Mouse (Mus musculus) forebrain, embryonic 14.5 days (tissue): ENCODE data around the gene Scaf1. TPM values are rescaled to one million over a fixed set of nuclear protein-coding genes. Genes with fewer than 3 reads are reported as not detected.
A peak's percentile ranks its signal among the peaks of the same experiment; 100 is the strongest.

Source experiments
- ATAC-seq: fragments of 200-750 bp; cut with Nextera tagmentation; 2 replicates; pipeline ENCODE4 v1.8.0; 2017; ENCODE audit warnings: mild to moderate bottlenecking, moderate library complexity
- DNase-seq: peaks from one replicate; pipeline ENCODE4 v3.0.0-alpha.2; 2015; ENCODE audit warnings: low spot score
- H3K27ac ChIP-seq: fragments of 300-500 bp; sonication (generic); 2 replicates; pipeline ENCODE4 v1.5.1; 2014; ENCODE audit warnings: low read depth, mild to moderate bottlenecking, control low read depth, low read length, moderate library complexity
- H3K27me3 ChIP-seq: fragments of 300-500 bp; sonication (generic); replicated peaks from 2 replicates; pipeline ENCODE4 v1.6.1; 2014; ENCODE audit warnings: low read length, control low read depth, mixed read lengths; ENCODE audit not compliant: control insufficient read depth, insufficient read depth
- H3K36me3 ChIP-seq: fragments of 300-500 bp; sonication (generic); 2 replicates; pipeline ENCODE4 v1.6.1; 2014; ENCODE audit warnings: low read length, control low read depth; ENCODE audit not compliant: control insufficient read depth, insufficient read depth
- H3K4me1 ChIP-seq: fragments of 300-500 bp; sonication (generic); 2 replicates; pipeline ENCODE4 v1.6.1; 2014; ENCODE audit warnings: antibody characterized with exemption, low read length, control low read depth; ENCODE audit not compliant: control insufficient read depth, insufficient read depth
- H3K4me2 ChIP-seq: fragments of 300-500 bp; sonication (generic); 2 replicates; pipeline ENCODE4 v1.6.1; 2014; ENCODE audit warnings: mild to moderate bottlenecking, control low read depth, low read length
- H3K4me3 ChIP-seq: fragments of 300-500 bp; sonication (generic); 2 replicates; pipeline ENCODE4 v1.5.1; 2014; ENCODE audit warnings: low read depth, low read length, control low read depth
- H3K9ac ChIP-seq: fragments of 300-500 bp; sonication (generic); 2 replicates; pipeline ENCODE4 v1.6.1; 2014; ENCODE audit warnings: mild to moderate bottlenecking, low read length, control low read depth, moderate library complexity
- H3K9me3 ChIP-seq: fragments of 300-500 bp; sonication (generic); replicated peaks from 2 replicates; pipeline ENCODE4 v1.6.1; 2016; ENCODE audit warnings: low read length, control low read depth, mixed read lengths; ENCODE audit not compliant: control insufficient read depth
- WGBS: fragments of 180-500 bp; shearing (Covaris S2); extraction: QIAGEN DNeasy Blood & Tissue Kit; methylation state at CpG from one replicate; pipeline ENCODE4 v1.1.7; 2014; 5-methylcytosine and 5-hydroxymethylcytosine counted together
- polyA plus RNA-seq: library from polyadenylated mRNA; unstranded; fragments of >200 nt; fragmentation: Nextera tagmentation; extraction: Ambion mirVana; gene quantifications from 2 replicates; pipeline ENCODE4 v1.2.1, GENCODE M21; 2014

The Scaf1 gene
- polyA plus RNA-seq = 40.5 and 47.8 TPM in 2 replicates

DNA sequence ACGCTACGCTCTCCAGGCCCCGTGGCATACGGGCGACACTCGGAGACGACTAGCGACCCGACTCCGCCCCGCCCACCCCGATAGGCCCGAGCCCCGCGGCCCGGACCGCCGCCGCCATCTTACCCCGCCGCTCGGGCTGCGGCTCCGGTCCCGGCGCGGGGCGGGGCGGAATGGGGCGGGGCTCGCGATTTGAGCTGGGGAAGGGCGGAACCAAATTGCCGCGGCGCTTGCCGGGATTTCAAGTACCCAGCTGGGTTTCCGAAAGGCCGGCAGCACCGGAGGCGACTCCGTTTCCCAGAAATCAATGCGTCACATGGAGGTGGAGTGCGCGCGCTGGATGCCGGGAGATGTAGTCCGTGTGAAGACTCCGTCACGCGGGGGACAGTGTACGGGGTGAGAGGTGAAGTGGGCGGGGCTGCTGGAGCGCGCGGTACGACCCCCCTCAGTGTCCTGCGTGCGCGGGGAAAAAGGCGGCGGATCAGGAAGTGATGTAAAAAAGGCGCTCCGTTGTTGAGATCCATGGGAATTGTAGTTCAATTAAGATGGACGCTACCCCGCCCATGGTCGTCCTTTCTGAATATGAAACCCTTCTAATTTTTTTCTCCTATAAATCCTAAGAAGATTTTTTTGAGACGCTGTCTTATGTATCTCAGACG lies at the start of gene Scaf1:
TSS of gene Scaf1 (minus strand) at position 407 of the 656 bp plus-strand sequence.
- 1% methylated on average over 63 of the region's 69 CpGs for WGBS
- H3K4me3 ChIP-seq = peak within 1 kb of the TSS; percentile 95
- peaks cover 29% of the 10 kb centered on the region for H3K36me3 ChIP-seq
- no peaks in the 10 kb centered on the region for H3K9me3 ChIP-seq
- H3K27me3 ChIP-seq = no peaks in the 10 kb centered on the region
- peak within 1 kb of the TSS; percentile 76 for H3K4me2 ChIP-seq
- H3K9ac ChIP-seq = peak within 1 kb of the TSS; percentile 92
- peaks cover 14% of the 10 kb centered on the region for H3K4me1 ChIP-seq
- DNase-seq (peak; percentile 100), ATAC-seq (peak; percentile 94)
- H3K27ac ChIP-seq = peak within 1 kb of the TSS; percentile 85

DNA sequence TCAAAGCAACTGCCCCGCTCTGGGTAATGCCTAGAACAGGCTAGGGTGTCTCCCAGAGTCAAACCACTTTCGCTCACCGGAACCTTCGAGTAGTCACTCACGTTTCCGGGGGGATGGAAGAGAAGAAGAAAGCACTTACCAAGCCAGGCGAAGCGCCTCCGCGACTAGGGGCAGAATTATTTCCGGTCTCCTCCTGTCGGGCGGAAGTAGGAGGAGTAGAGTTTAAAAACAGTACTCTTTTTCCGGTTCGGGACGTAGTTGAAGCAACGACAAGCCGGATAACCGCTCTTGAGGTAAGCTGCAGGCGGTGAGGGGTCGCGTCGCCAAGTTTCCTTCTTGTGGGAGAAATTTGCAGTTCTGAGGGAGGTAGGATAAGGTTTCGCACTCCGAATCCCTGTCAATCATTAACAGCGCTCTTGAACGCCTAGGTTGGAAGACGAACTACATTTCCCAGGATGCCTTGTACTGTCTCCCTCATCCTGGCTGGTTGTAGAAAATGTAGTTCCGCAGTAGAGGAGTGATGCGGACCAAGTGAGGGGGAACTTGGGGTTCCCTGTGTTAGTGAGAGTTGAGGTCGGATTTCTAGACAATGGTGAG lies 46.2 kb upstream of the Scaf1 start, which contains the start of the genes Nosip and Prrg2:
TSS of gene Nosip (plus strand) at position 191 of the 597 bp plus-strand sequence.
TSS of gene Prrg2 (minus strand) at position 439 of the 597 bp plus-strand sequence.
- ATAC-seq (peak; percentile 93), DNase-seq (peak; percentile 99)
- peak within 1 kb of the TSS; percentile 76 for H3K27ac ChIP-seq
- H3K9me3 ChIP-seq = no peaks in the 10 kb centered on the region
- peak within 1 kb of the TSS; percentile 61 for H3K4me2 ChIP-seq
- H3K4me3 ChIP-seq = peak within 1 kb of the TSS; percentile 49
- peaks cover 11% of the 10 kb centered on the region for H3K4me1 ChIP-seq
- H3K9ac ChIP-seq = peak within 1 kb of the TSS; percentile 60
- WGBS = under 1% methylated on average over 31 of the region's 31 CpGs
- no peaks in the 10 kb centered on the region for H3K27me3 ChIP-seq
- no peaks in the 10 kb centered on the region for H3K36me3 ChIP-seq

- peak overlapping the region; percentile 49 for H3K4me3 ChIP-seq
- no peak overlapping the region for H3K27ac ChIP-seq
- ATAC-seq = no peak
- H3K27me3 ChIP-seq = no peaks in the 10 kb centered on the region
- no peaks in the 10 kb centered on the region for H3K36me3 ChIP-seq
- no peaks in the 10 kb centered on the region for H3K9me3 ChIP-seq
- no peak for DNase-seq
- H3K4me1 ChIP-seq = peaks cover 11% of the 10 kb centered on the region
- WGBS = 17% methylated on average over 11 of the region's 11 CpGs
- H3K4me2 ChIP-seq = peak overlapping the region; percentile 61
- peak overlapping the region; percentile 6; the same call in 1 of the 2 replicates for H3K9ac ChIP-seq
These were observed 45.4 kb upstream of the Scaf1 start for GRCm38 (mm10) chr7:45061532-45062075.

DNA sequence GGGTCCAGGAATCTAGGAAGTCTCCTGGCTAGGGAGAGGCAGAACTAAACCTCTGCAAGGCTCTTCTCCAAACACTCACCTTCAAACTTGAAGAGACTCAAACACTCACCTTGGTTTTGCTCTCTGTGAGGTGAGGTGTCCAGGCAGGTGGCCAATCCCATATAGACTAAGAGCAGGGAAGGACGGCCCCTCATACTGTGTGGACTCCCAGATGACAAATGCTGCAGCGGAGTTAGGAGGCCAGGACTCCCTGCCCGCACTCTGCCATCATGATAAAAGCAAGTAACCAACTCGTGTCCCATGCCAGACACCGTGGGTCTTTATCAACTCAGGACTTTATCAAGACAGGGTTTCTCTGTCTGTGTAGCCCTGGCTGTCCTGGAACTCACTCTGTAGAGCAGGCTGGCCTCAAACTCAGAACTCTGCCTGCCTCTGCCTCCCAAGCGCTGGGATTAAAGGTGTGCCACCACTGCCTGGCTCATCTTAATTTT lies 44.5 kb upstream of the Scaf1 start:
- ATAC-seq (no peak), DNase-seq (no peak)
- H3K9me3 ChIP-seq = no peaks in the 10 kb centered on the region
- H3K4me3 ChIP-seq = no peak overlapping the region
- H3K36me3 ChIP-seq = no peaks in the 10 kb centered on the region
- WGBS = 87% methylated on average over 6 of the region's 6 CpGs
- no peaks in the 10 kb centered on the region for H3K27me3 ChIP-seq
- no peak overlapping the region for H3K27ac ChIP-seq
- H3K4me2 ChIP-seq = no peak overlapping the region
- peaks cover 11% of the 10 kb centered on the region for H3K4me1 ChIP-seq
- H3K9ac ChIP-seq = no peak overlapping the region

DNA sequence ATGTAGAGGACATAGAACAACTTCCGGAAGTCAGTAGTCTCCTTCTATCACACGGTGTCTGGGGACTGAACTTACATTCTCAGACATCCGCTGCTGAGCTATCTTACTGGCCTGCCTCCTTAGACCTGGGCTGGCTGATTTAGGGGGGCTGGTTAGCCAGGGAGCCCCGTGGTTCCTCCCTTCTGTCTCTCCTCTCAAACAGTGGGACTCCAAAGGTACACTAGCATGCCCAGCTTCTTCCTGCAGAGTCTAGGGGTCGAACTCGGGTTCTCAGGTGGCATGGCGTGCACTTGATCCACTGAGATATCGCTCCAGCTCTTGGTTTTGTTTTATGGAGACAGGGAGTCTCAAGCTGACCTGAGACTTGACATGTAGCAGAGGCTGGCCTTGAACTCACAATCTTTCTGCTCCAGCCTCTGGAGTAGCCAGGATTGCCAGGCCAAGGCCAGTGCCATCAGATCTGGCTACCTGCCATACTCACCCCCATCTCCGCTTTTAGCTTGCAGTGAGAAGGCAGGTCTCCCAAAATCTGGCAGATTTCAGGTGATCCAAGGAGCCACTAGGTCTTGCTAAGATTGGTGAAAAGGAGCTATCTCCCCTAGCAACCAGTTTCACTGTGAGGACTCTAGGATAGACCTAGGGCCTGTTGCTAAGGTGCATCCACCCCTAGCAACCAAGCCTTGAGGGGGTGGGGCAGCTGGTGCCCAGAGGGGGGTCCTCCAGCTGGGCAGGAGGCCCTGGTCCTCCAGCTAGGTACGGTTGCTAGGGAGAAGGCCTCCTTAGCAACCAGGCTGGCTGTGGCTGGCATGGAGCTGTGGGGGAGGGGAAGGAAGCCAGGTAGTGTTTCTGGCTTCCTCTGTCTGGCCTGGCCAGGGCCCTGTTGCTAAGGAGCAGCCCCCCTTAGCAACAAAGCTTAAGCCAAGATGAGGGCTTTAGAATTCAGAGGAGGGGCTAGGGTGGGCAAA lies 42.7 kb upstream of the Scaf1 start:
- no peak overlapping the region for H3K9ac ChIP-seq
- no peaks in the 10 kb centered on the region for H3K36me3 ChIP-seq
- H3K4me1 ChIP-seq = peaks cover 11% of the 10 kb centered on the region
- 0 out of 2 replicates have a peak overlapping the region, but pooled peaks have one; percentile 1 for H3K4me2 ChIP-seq
- H3K4me3 ChIP-seq = no peak overlapping the region
- 79% methylated on average over 10 of the region's 10 CpGs for WGBS
- H3K9me3 ChIP-seq = no peaks in the 10 kb centered on the region
- DNase-seq = peak; percentile 46
- ATAC-seq = no peak
- H3K27ac ChIP-seq = peak overlapping the region; percentile 71
- H3K27me3 ChIP-seq = no peaks in the 10 kb centered on the region

- Histone ChIP-seq H3K4me3 (no peak overlapping the region), H3K9ac (no peak overlapping the region), H3K4me1 (peaks cover 11% of the 10 kb centered on the region), H3K9me3 (no peaks in the 10 kb centered on the region), H3K27ac (no peak overlapping the region), H3K27me3 (no peaks in the 10 kb centered on the region), H3K36me3 (no peaks in the 10 kb centered on the region), H3K4me2 (no peak overlapping the region)
- ATAC-seq = no peak
- DNase-seq = no peak
These were observed 40.8 kb upstream of the Scaf1 start for GRCm38 (mm10) chr7:45056972-45057348.

DNA sequence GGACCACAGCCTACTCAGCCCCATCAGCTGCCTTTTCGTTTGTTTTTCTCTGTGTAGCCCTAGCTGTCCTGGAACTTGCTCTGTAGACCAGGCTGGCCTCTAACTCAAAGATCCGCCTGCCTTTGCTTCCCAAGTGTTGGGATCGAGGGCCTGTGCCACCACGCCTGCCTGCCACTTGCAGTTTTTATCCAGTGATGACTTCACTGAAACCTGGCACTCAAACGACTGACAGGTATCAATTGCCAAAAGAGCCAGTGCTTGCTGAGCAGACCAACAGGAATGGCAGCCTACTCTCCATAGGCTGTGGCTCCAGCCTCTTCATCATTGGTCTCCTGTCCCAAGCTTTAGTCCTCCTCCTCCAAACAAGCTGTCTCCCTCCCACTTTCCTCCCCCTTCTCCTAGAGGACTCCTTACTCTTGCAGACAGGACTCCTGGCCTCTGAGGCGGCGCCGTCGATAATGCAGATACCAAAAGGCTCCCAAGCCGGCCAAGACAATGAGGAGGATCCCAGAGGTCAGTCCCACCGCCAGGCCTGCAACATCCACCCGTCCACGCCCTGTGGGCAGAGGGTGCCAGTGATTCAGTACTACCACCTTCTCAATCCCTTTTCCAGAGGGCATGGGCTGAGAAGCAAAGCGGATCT lies 40.3 kb upstream of the Scaf1 start:
- no peak overlapping the region for H3K4me3 ChIP-seq
- no peak for DNase-seq
- no peaks in the 10 kb centered on the region for H3K36me3 ChIP-seq
- 66% methylated on average over 14 of the region's 14 CpGs for WGBS
- ATAC-seq = no peak
- H3K4me2 ChIP-seq = no peak overlapping the region
- no peak overlapping the region for H3K9ac ChIP-seq
- peaks cover 10% of the 10 kb centered on the region for H3K4me1 ChIP-seq
- H3K9me3 ChIP-seq = no peaks in the 10 kb centered on the region
- no peaks in the 10 kb centered on the region for H3K27me3 ChIP-seq
- H3K27ac ChIP-seq = no peak overlapping the region

DNA sequence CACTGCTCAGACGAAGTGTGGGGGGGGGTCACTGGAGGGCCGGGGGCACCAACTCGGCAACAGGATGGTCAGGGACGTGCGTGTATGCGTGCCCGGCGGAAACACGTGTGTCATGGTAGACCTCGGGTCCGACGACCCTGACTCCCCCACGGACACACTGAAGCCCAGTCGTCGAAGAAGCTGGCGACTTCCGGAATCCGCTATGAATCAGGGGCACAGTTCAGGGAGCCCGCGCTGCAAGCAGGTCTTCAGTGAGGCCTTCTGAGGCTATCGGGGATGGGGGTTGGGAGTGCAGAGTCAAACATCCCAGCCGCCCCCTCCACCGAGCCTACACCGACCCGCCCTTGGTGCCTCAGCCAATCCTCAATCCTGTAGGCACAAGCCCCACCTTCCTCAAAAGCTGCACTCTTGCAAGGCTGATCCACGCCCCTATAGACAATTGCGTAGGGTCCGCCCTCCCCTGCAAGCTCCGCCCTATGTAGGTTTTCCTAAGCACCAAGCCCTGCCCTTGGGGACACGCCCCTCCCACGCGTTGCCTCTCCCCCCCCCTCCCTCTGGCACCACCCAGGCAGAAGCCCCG lies 37.9 kb upstream of the Scaf1 start:
- Histone ChIP-seq H3K4me1 (peaks cover 8% of the 10 kb centered on the region), H3K4me2 (peak overlapping the region; percentile 90), H3K9me3 (no peaks in the 10 kb centered on the region), H3K36me3 (peaks cover 17% of the 10 kb centered on the region), H3K27me3 (no peaks in the 10 kb centered on the region), H3K27ac (peak overlapping the region; percentile 99), H3K9ac (peak overlapping the region; percentile 76), H3K4me3 (peak overlapping the region; percentile 78)
- WGBS = under 1% methylated on average over 33 of the region's 33 CpGs
- ATAC-seq (peak; percentile 90), DNase-seq (peak; percentile 98)
